Mouse (Mus musculus) midbrain, embryonic 13.5 days (tissue): ENCODE results near the gene Sh3bgrl2. TPM values are rescaled to one million over a fixed set of nuclear protein-coding genes. Genes with fewer than 3 reads are reported as not detected.

ENCODE experiments used
- ATAC-seq: fragments of 200-750 bp; cut with Nextera tagmentation; 2 replicates; pipeline ENCODE4 v1.8.0; 2017; ENCODE audit warnings: mild to moderate bottlenecking, moderate TSS enrichment, moderate library complexity
- H3K27ac ChIP-seq: fragments of 300-500 bp; sonication (generic); 2 replicates; pipeline ENCODE4 v1.5.1; 2015; ENCODE audit warnings: inconsistent platforms, mild to moderate bottlenecking, moderate library complexity
- H3K27me3 ChIP-seq: fragments of 300-500 bp; sonication (generic); 2 replicates; pipeline ENCODE4 v1.6.1; 2015; ENCODE audit warnings: mild to moderate bottlenecking, inconsistent platforms
- H3K36me3 ChIP-seq: fragments of 300-500 bp; sonication (generic); 2 replicates; pipeline ENCODE4 v1.6.1; 2015; ENCODE audit warnings: mild to moderate bottlenecking, inconsistent platforms
- H3K4me1 ChIP-seq: fragments of 300-500 bp; sonication (generic); replicated peaks from 2 replicates; pipeline ENCODE4 v1.6.1; 2015; ENCODE audit warnings: inconsistent platforms
- H3K4me2 ChIP-seq: fragments of 300-500 bp; sonication (generic); replicated peaks from 2 replicates; pipeline ENCODE4 v1.6.1; 2015; ENCODE audit warnings: moderate library complexity, mild to moderate bottlenecking, inconsistent platforms
- H3K4me3 ChIP-seq: fragments of 300-500 bp; sonication (generic); replicated peaks from 2 replicates; pipeline ENCODE4 v1.5.1; 2015; ENCODE audit warnings: mild to moderate bottlenecking, inconsistent platforms
- H3K9ac ChIP-seq: fragments of 300-500 bp; sonication (generic); replicated peaks from 2 replicates; pipeline ENCODE4 v1.6.1; 2015; ENCODE audit warnings: mild to moderate bottlenecking, inconsistent platforms
- H3K9me3 ChIP-seq: fragments of 300-500 bp; sonication (generic); 2 replicates; pipeline ENCODE4 v1.6.1; 2016; ENCODE audit warnings: mild to moderate bottlenecking, inconsistent platforms
- WGBS: fragments of 180-500 bp; shearing (Covaris S2); methylation state at CpG from one replicate; pipeline ENCODE4 v1.1.7; 2015; 5-methylcytosine and 5-hydroxymethylcytosine counted together
- polyA plus RNA-seq: library from polyadenylated mRNA; unstranded; fragments of >200 nt; fragmentation: Nextera tagmentation; extraction: Ambion mirVana; gene quantifications from 2 replicates; pipeline ENCODE4 v1.2.1, GENCODE M21; 2015

The Sh3bgrl2 gene
- polyA plus RNA-seq, 1 experiment from 2014 or later = 5.0 TPM

DNA sequence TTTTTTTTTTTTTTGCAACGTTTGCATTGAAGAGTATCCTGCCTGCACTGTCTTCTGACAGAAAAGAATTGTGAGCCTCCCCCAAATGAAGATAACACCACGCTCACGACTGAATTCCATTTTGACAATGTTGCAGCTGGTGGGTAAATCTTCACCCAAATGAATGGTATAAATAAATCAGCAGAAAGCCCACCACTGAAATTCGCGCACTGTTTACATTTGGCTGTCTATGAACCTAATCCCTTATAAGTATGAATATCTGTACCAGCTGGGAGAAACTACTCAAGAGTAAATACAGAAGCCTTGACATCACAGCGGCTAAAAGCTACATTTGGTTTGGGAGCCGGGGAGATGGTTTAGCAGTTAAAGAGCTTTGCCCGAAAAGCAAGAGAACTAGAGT, 116.8 kb downstream of the Sh3bgrl2 start:
- H3K4me3 ChIP-seq = peak overlapping the region; percentile 38
- 20% methylated on average over 8 of the region's 8 CpGs for WGBS
- no peaks in the 10 kb centered on the region for H3K36me3 ChIP-seq
- peak overlapping the region; percentile 56 for H3K4me2 ChIP-seq
- H3K27me3 ChIP-seq = no peaks in the 10 kb centered on the region
- peaks cover 13% of the 10 kb centered on the region for H3K4me1 ChIP-seq
- H3K9ac ChIP-seq = peak overlapping the region; percentile 59; the same call in 1 of the 2 replicates
- peak overlapping the region; percentile 84 for H3K27ac ChIP-seq
- H3K9me3 ChIP-seq = 0 out of 2 replicates have a peak, but pooled peaks cover 4% of the 10 kb centered on the region
- peak; percentile 32 for ATAC-seq

DNA sequence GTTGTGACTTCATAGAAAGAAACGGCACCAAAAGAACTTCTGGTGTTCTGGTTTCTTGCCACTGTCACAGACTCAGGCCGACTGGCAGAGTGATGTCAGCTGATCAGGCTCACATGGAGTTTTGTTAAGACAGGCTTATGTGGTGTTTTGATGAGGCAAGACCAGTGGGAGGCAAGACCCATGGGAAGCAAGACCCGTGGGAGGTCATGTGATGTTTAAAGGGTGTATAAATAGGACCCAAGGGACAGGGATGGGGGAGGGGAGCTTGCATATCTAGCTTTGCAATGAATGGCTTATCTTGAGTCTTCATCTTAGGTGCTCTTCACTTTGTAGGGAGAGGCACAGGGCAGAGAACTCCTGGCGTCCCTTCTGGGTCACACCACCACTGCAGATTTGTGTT, 118.9 kb downstream of the Sh3bgrl2 start:
- ATAC-seq = no peak
- no peaks in the 10 kb centered on the region for H3K36me3 ChIP-seq
- H3K4me2 ChIP-seq = no peak overlapping the region
- no peaks in the 10 kb centered on the region for H3K27me3 ChIP-seq
- no peaks in the 10 kb centered on the region for H3K9me3 ChIP-seq
- H3K4me3 ChIP-seq = no peak overlapping the region
- H3K4me1 ChIP-seq = peaks cover 13% of the 10 kb centered on the region
- H3K9ac ChIP-seq = no peak overlapping the region
- H3K27ac ChIP-seq = no peak overlapping the region
- 78% methylated on average over 4 of the region's 4 CpGs for WGBS

DNA sequence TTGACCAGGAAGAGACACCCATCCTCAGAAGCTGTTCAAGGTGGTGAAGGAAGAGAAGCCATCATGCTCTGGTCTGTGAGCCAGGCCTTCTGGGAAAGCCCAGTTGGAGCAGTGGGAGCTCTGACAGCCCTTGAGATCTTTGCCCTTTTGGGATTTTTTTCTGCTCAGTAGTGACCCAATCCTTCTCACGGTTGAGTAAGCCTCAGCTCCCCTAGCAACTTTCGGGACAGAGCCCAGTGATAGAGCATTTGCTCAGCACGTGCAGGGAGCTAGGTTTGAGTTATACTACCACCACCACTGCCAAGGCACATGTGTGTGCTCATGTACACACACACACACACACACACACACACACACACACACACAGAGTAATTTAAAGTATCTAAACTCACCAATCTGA, 131.5 kb downstream of the Sh3bgrl2 start:
- Histone ChIP-seq H3K9me3 (no peaks in the 10 kb centered on the region), H3K36me3 (no peaks in the 10 kb centered on the region), H3K4me2 (no peak overlapping the region), H3K27me3 (no peaks in the 10 kb centered on the region), H3K4me3 (no peak overlapping the region), H3K9ac (no peak overlapping the region), H3K27ac (no peak overlapping the region), H3K4me1 (peaks cover 3% of the 10 kb centered on the region; the same call in 1 of the 2 replicates)
- 21% methylated on average over 3 of the region's 3 CpGs for WGBS
- ATAC-seq = no peak

DNA sequence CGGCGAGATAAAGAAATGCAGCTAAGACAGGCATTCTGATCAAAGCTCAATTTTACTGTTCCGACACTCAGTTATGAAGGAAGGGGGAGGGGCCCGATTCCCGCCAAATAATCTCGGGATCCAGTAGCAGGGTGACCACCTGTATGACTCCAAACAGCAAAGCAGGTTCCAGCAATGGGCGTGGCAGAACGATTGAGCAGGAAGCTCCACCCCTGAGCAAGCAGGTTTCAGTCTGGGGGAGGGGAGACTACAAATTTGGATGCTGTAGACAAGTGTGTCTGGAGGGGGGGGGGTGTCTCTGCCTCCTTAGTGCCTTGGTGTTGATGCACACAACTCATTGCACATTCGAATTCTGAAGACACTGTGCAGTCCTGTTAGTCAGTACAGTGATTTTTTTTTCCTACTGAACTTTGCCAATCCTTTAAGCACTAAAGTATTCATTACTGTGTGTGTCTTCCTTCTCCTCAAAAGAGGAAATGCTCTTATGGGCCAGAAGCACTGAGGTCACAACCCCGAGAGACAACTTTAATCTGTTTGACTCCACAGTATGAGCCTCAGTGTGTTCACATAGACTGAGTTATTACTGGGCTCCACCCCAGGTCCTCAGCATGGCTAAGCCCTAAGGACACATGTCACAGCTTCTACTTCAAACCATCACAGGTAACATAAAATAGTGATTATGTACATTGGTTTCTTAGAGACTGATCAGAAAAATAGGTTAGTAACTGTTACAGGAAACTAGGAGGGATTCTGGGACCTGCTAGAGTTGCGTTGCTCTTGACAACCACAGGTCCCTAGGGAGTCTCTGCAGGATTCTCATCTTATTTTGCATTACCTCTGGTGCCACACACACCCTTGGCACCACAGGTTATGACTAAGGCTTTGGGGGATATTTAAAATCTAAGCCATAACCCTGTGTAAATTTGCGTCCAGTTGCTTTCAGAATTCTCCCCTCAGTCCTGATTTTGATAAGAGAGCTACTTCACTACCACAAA, 133.8 kb downstream of the Sh3bgrl2 start:
- Histone ChIP-seq H3K4me1 (peaks cover 15% of the 10 kb centered on the region), H3K27ac (no peak overlapping the region), H3K36me3 (no peaks in the 10 kb centered on the region), H3K4me3 (no peak overlapping the region), H3K27me3 (no peaks in the 10 kb centered on the region), H3K9ac (no peak overlapping the region), H3K9me3 (no peaks in the 10 kb centered on the region), H3K4me2 (no peak overlapping the region)
- 81% methylated on average over 12 of the region's 12 CpGs for WGBS
- ATAC-seq = no peak

DNA sequence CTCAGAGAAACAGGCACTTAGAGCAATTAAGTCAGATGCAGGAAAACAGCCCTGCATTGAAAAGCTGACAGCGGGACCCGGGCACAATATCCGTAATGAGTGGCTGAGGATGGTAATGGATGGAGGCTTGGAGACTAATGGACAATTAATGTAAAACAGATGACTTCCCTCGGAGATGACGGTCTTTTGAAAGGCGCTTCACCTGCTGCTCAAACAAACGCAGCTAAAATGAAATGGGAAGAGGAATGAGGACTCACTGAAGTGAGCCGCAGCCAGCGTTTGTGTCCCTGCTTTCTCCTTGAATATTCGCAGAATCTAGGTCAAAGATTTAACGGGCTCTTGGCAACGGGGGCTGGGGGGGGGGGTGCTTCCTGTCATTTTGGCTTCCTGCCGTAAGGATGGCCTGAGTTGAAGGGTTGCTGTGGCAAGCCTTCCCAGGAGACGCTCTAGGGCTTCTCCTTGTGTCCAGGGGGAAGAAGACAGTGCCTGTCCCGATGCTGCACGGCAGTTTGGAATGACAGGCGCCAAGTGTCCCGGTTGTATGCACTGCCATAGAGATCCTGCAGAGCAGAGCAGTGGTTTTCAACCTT, 138.5 kb downstream of the Sh3bgrl2 start:
- H3K36me3 ChIP-seq = no peaks in the 10 kb centered on the region
- H3K9me3 ChIP-seq = no peaks in the 10 kb centered on the region
- no peaks in the 10 kb centered on the region for H3K27me3 ChIP-seq
- ATAC-seq = peak; percentile 82
- H3K9ac ChIP-seq = peak overlapping the region; percentile 36
- peak overlapping the region; percentile 30 for H3K4me3 ChIP-seq
- 18% methylated on average over 18 of the region's 18 CpGs for WGBS
- H3K4me1 ChIP-seq = peaks cover 19% of the 10 kb centered on the region
- H3K4me2 ChIP-seq = peak overlapping the region; percentile 51
- H3K27ac ChIP-seq = peak overlapping the region; percentile 79

DNA sequence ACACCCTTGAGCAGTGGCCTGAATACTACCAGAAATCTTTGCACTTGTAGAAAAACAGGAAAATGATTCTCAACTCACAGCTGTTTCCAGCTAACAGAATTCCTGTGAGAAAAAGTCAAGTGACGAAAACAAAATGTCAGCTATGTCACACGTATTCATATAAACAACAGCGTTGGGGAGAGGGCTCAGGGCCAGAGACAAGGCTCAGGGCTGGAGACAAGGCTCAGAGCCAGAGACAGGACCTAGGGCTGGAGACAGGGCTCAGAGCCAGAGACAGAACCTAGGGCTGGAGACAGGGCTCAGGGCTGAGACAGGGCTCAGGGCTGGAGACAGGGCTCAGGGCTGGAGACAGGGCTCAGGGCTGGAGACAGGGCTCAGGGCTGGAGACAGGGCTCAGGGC, 139.8 kb downstream of the Sh3bgrl2 start:
- H3K4me1 ChIP-seq = peaks cover 19% of the 10 kb centered on the region
- ATAC-seq = no peak
- H3K9ac ChIP-seq = no peak overlapping the region
- WGBS = 71% methylated on average over 3 of the region's 3 CpGs
- no peaks in the 10 kb centered on the region for H3K27me3 ChIP-seq
- no peaks in the 10 kb centered on the region for H3K9me3 ChIP-seq
- H3K36me3 ChIP-seq = no peaks in the 10 kb centered on the region
- H3K4me2 ChIP-seq = no peak overlapping the region
- H3K4me3 ChIP-seq = no peak overlapping the region
- peak overlapping the region; percentile 35; the same call in 1 of the 2 replicates for H3K27ac ChIP-seq

Other genes starting within 250 kb of the Sh3bgrl2 start
- gene Lca5, start 107.2 kb upstream of the Sh3bgrl2 start, polyA plus RNA-seq = 19.0 and 24.7 TPM in 2 replicates